Mouse (Mus musculus) lung, postnatal 25 days (tissue): ENCODE measurements around the gene Cmip.

Source experiments
- DNase-seq: peaks from one replicate; pipeline ENCODE4 v3.0.0; 2022; ENCODE audit warnings: low spot score

Cmip gene

GRCm38 (mm10) chr8:117257029-117257820, at the start of gene Cmip:
Gene Cmip (plus strand): TSS chr8:117257064.
- DNase-seq = no peak

GRCm38 (mm10) chr8:117209150-117209549, 47.7 kb upstream of the Cmip start:
- no peak for DNase-seq

GRCm38 (mm10) chr8:117212100-117212499, 44.8 kb upstream of the Cmip start:
- DNase-seq = no peak

DNA sequence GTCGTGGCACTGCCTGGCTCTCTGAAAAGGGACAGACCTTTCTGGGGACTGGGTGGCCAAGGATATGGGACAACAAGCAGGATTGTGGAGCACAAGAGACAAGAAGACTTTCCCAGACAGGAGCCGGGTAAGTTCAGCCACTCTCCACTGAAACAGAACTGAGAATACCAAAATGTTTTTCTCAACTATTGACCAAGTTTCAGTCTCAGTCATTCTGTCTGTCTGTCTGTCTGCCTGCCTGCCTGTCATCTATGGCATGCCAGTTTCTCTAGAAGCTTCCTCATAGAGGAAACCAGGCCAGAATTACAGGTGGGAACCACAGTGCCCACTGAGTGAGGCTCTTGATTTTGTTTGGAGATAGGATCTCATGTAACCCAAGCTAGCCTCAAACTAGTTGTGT, 39.1 kb upstream of the Cmip start:
- DNase-seq = no peak

GRCm38 (mm10) chr8:117222396-117222795, 34.5 kb upstream of the Cmip start:
- no peak for DNase-seq

DNA sequence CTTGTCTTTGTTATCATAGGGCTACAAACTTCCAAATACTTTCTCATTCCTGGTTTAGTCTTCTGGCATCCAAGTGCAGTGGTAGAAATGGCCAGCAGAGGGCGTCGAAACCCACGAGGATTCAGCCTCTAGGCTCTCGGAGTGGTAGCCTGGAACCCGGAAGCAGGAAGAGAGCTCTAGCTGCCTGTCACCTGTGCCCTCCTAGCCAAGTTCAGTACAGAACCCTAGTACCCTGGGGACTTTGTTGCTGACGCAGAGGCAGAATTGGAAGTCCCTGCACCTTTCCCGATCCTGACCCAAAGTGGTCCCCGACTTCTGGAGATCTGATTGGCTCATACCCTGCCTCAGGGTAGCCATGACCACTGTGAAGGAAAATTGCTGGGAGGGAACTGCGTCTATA, 32.2 kb upstream of the Cmip start:
- DNase-seq = peak; percentile 91

DNA sequence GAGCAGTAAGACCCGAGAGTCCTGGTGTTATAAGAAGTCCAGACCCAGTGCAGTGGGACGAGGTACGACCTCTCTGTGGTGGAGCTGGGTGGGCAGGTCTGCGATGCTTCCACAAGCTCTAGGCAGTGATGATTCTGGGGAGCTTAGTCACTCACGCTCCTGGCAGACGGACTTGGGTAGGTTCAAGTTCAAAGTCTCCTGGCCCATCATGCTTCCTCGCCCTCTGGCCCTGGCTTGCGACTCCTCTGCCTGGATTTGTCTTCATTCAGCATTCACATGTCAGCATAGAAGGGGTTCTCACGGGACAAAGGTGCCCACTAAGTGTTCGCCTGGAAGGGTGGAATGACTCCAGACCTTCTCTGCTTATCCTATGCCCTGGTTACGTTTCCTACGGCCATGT, 30.6 kb upstream of the Cmip start:
- DNase-seq = no peak

DNA sequence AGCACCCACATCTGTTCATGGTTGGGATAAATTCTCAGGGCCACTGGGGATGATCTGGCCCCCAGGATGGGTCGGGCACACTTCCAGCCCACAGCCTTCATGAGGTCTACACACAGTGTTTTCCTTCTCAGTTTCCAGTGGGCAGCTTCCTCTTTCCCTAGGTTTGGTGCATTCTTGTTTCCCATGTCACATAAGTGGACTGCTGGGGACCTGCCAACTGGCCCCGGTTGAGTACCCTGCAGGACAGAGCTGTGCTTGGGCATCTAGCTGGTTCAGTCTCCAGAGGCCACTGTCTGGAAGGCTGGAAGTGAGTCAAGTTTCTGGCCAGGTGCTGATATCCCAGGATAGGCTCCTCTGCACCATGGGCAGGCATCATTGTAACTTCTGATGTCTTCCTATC, 29.5 kb upstream of the Cmip start:
- DNase-seq = peak; percentile 19

GRCm38 (mm10) chr8:117233199-117233598, 23.7 kb upstream of the Cmip start:
- no peak for DNase-seq

DNA sequence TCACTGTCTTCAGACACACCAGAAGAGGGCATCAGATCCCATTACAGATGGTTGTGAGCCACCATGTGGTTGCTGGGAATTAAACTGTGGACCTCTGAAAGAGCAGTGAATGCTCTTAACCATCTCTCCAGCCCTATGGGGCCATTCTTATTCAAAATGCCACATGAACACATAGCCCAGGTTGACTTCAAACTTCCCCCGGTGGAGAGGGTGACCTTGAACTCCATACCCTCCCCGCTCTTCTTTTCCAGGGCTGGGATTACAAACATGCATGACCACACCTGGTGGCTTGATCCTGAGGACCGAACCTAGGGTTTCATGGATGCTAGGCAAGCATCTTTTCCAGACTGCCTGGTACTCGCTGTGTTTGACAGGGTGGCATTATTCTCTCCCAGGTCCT, 20.3 kb upstream of the Cmip start:
- DNase-seq = no peak

DNA sequence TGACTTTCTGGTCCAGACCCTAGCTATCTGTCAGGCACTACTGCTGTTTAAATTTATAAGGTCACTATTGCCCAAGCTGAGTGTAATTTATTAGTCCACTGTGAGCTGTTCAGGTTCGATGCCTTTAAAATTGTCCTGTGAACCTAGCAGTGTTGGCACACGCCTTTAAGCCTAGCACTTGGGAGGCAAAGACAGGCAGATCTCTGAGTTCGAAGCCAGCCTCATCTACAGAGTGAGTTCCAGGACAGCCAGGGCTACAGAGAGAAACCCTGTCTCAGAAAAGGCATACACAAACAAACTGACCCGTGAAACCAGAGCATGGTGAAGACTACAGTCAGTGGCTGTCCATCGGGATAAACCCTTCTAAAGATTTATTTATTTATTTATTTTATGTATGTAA, 16.5 kb upstream of the Cmip start:
- DNase-seq = no peak

- DNase-seq = no peak
These were observed 15.9 kb upstream of the Cmip start for GRCm38 (mm10) chr8:117240841-117241494.

GRCm38 (mm10) chr8:117241848-117242247, 15.0 kb upstream of the Cmip start:
- DNase-seq = no peak

DNA sequence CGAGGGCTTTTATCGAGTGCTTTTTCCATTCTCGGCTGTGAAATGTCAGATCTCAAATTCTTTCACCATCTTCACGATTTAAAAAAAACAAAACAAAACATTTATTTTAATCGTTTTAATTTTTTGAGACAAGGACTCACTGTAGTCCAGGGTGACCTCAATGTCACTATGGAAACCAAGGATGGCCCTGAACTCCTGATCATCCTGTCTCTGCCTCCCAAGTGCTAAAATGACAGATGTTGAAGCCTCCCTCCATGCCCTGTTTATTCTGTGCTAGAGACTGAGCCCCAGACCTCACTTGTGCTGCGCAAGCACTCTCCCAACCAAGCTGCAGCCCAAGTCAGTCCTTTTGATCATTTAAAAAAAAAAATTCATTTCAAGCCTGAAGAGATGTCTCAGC, 14.6 kb upstream of the Cmip start:
- no peak for DNase-seq

DNA sequence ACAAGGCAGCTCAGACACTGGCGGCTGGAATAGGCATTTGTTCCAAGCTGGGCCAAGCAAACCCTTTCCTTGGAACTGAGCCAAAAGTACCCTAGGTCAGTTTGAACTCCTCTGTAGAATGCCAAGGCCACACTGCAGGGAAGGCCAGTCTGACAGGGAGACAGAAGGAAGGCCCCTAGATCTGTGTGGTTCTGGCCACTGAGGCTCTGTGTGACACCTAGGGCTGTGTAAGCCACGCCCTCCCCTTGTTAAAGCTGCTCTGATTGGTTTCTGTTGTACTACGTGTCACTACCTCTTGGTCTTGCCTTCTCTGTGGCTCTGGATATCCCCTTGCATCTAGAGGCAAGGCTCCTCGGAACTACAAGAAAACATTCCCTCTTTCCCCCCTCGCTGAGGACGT, 12.3 kb upstream of the Cmip start:
- DNase-seq = no peak

DNA sequence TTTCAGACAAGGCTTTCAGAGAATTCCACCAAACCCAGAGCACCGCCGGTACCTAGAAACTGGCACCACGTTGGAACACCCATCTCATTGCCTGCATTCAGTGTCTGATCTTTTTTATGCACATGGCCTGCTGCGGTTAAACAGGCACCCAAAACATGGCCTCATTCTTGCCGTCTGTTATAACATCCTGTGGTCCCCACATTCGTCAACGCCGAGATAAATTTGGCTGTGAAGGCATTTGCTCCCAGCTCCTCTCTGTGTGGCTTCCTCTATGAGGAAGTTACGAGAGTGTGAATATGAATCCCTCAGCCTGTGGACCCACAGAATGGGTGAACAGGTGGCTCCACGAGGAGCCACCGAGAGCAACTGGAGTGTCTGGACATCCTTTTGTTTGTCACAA, 8.5 kb upstream of the Cmip start:
- DNase-seq = no peak

DNA sequence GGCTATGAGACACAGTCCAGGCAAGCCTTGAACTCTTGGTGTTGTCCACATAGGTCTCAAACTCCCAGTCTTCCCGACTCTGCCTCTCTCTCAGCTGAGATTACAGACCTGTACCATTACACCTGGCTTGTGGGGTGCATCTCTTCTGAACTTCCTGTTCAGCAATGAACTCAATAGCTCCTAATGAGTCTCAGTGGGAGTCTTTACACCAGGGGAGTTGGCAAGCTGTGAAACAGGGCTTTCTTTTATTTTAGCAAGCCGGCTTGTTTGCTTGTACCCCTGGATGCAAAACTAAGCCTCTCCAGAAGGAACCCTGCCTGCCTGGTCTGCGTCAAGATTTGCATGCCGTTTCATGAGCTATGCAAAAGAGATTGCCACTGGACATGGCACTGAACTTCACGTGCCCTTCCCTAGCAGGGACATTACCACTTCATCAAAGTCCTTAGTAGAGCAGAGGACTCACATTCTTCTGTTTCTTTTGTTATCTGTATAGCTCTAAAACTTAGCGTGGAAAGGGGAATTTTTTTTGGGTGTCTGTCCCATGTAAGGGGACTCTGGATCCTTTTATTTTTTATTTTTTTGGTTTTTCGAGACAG, 5.7 kb upstream of the Cmip start:
- DNase-seq = no peak

DNA sequence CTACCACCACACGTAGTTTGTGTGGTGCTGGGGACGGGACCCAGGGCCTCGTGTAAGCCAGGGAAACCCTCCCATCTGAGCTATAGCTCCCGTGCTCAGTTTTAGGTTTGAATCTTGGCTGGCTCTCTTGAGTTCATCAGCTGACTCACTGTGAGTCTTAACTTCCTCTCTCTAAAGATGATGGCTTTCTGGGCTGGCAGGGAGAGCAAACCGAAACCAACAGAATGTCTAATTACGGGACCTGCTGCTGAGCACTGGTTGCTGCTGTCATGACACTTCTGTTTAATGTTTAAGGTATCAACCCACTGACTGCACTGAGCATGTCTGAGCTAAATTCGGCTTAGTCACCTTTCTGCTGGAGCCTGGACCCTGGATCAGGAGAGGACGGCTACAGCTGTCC, 4.2 kb upstream of the Cmip start:
- no peak for DNase-seq

- no peak for DNase-seq
These were observed 3.2 kb upstream of the Cmip start for GRCm38 (mm10) chr8:117253390-117254269.

- DNase-seq = no peak
These were observed 2.4 kb upstream of the Cmip start for GRCm38 (mm10) chr8:117254496-117254895.

- peak; percentile 96 for DNase-seq
These were observed 449 bp upstream of the Cmip start for GRCm38 (mm10) chr8:117256292-117256938.
